Mouse (Mus musculus) gastrocnemius, postnatal 10 days (tissue): ENCODE data around the gene Kdm2a. TPM values are rescaled to one million over a fixed set of nuclear protein-coding genes. Genes with fewer than 3 reads are reported as not detected.

ENCODE experiments used
- total RNA-seq, 2 experiments: library from RNA; stranded (reverse); gene quantifications; 2 replicates each; pipeline ENCODE4 v1.2.3; 2021

Kdm2a gene
- total RNA-seq, 2 experiments from 2014 or later = 37.8 to 51.9 TPM

Other genes with a start within 250 kb of the Kdm2a start
- 10 to 100 TPM; 41.1 to 48.6 TPM for gene Coro1b, start 249.7 kb downstream of the Kdm2a start, total RNA-seq
- 1 to 10 TPM in 1 of 2 experiments, under 1 TPM in 1; 0.49 to 2.0 TPM for gene Ptprcap, start 244.7 kb downstream of the Kdm2a start, total RNA-seq
- 10 to 100 TPM; 25.3 to 30.9 TPM for gene Rps6kb2, start 234.9 kb downstream of the Kdm2a start, total RNA-seq
- 10 to 100 TPM; 33.1 to 47.1 TPM for gene Carns1, start 222.8 kb downstream of the Kdm2a start, total RNA-seq
- gene Tbc1d10c, start 207.0 kb downstream of the Kdm2a start, total RNA-seq = 1 to 10 TPM; 3.2 to 3.8 TPM
- 100 to 1,000 TPM; 339 to 348 TPM for gene Ppp1ca, start 206.2 kb downstream of the Kdm2a start, total RNA-seq
- gene Rad9a, start 196.6 kb downstream of the Kdm2a start, total RNA-seq = 1 to 10 TPM; 4.1 to 6.0 TPM
- gene Clcf1, start 184.0 kb downstream of the Kdm2a start, total RNA-seq = 1 to 10 TPM in 1 of 2 experiments, under 1 TPM in 1; 0.47 to 2.2 TPM
- not detected for gene AC109138.7, start 183.9 kb downstream of the Kdm2a start, total RNA-seq
- 10 to 100 TPM; 26.1 to 31.9 TPM for gene Pold4, start 166.4 kb downstream of the Kdm2a start, total RNA-seq
- gene Ssh3, start 129.1 kb downstream of the Kdm2a start, total RNA-seq = 1 to 10 TPM; 4.9 to 6.3 TPM
- gene Ankrd13d, start 115.1 kb downstream of the Kdm2a start, total RNA-seq = 1 to 10 TPM; 1.2 to 1.3 TPM
- gene Grk2, start 92.1 kb downstream of the Kdm2a start, total RNA-seq = 10 to 100 TPM; 28.1 to 41.2 TPM
- 1 to 10 TPM; 1.4 to 3.5 TPM for gene Rhod, start 41.1 kb upstream of the Kdm2a start, total RNA-seq
- 1 to 10 TPM; 1.2 to 1.7 TPM for gene Syt12, start 79.2 kb upstream of the Kdm2a start, total RNA-seq
- not detected for gene 2010003K11Rik, start 100.3 kb upstream of the Kdm2a start, total RNA-seq
- 10 to 100 TPM; 12.7 to 18.1 TPM for gene Pcx, start 112.2 kb upstream of the Kdm2a start, total RNA-seq
- 1 to 10 TPM; 5.1 to 7.1 TPM for gene Lrfn4, start 217.4 kb upstream of the Kdm2a start, total RNA-seq
- gene Rce1, start 227.4 kb upstream of the Kdm2a start, total RNA-seq = 10 to 100 TPM in 1 of 2 experiments, 1 to 10 TPM in 1; 8.8 to 10.1 TPM